Mouse (Mus musculus): ENCODE measurements around the gene Atpaf1. TPM values are rescaled to one million over a fixed set of nuclear protein-coding genes. Genes with fewer than 3 reads are reported as not detected.

Atpaf1 gene
- 15.7 TPM for polyA plus RNA-seq (2012; fragmentation: generic; extraction: Trizol)
- long read RNA-seq, experiment 1, transcript Atpaf1-203 (9 exons, 2,330 nt), result major isoform, 36 of 40 reads
- long read RNA-seq, experiment 1, partial matches to known transcripts, result 1 of 40 reads
- long read RNA-seq, experiment 1, other reads (novel, unspliced or antisense), result 3 of 40 reads
- long read RNA-seq, experiment 2, transcript Atpaf1-203 (9 exons, 2,330 nt), result major isoform, 161 of 172 reads
- long read RNA-seq, experiment 2, partial matches to known transcripts, result 1 of 172 reads
- long read RNA-seq, experiment 2, other reads (novel, unspliced or antisense), result 10 of 172 reads

- Histone ChIP-seq H3K79me2 (ENCODE audit: control insufficient read depth, insufficient read depth) (no peaks in the 10 kb centered on the region), H3K79me3 (ENCODE audit: low read depth) (no peaks in the 10 kb centered on the region)
Observed at GRCm38 (mm10) chr4:115784769-115785510, at the start of gene Atpaf1. Atpaf1 (plus strand) TSS chr4:115784812.

GRCm38 (mm10) chr4:115734867-115735266 is 49.7 kb upstream of the Atpaf1 start:
- H3K79me3 ChIP-seq (ENCODE audit: low read depth), result peaks cover 7% of the 10 kb centered on the region
- H3K27me3 ChIP-seq (ENCODE audit: control insufficient read depth, insufficient read depth, insufficient read length), result peaks cover 19% of the 10 kb centered on the region
- no peak overlapping the region for H3K4me3 ChIP-seq (ENCODE audit: insufficient read depth, poor library complexity, severe bottlenecking)
- TF ChIP-seq CEBPB (IDR thresholded peaks at IDR 0.05; ENCODE audit: low read depth), result no peak
- no peak for TF ChIP-seq CTCF (IDR thresholded peaks at IDR 0.05; ENCODE audit: control insufficient read depth, insufficient read depth, insufficient read length)
- TF ChIP-seq MYOD1 (IDR thresholded peaks at IDR 0.05; ENCODE audit: control insufficient read depth, insufficient read length, low read depth), result no peak
- TF ChIP-seq FOSL1 (IDR thresholded peaks at IDR 0.05; ENCODE audit: insufficient read depth, low read length, poor library complexity, severe bottlenecking), result no peak
- TF ChIP-seq USF1 (IDR thresholded peaks at IDR 0.05; ENCODE audit: low read depth), result no peak
- no peak for TF ChIP-seq MAX (IDR thresholded peaks at IDR 0.05)
- no peak for TF ChIP-seq MYOG (IDR thresholded peaks at IDR 0.05; ENCODE audit: control insufficient read depth, extremely low read depth, insufficient read length)
- peaks cover 21% of the 10 kb centered on the region for H3K79me2 ChIP-seq (ENCODE audit: control insufficient read depth, insufficient read depth)
- no peaks in the 10 kb centered on the region for H3K36me3 ChIP-seq (ENCODE audit: control insufficient read depth, insufficient read depth)
- H3ac ChIP-seq (ENCODE audit: control insufficient read depth, insufficient read length, low read depth), result no peak overlapping the region

More at GRCm38 (mm10) chr4:115784769-115785510, at the start of gene Atpaf1:
- no peak for TF ChIP-seq MYOG (IDR thresholded peaks at IDR 0.05; ENCODE audit: control insufficient read depth, extremely low read depth, insufficient read length)
- TF ChIP-seq MYOD1 (IDR thresholded peaks at IDR 0.05; ENCODE audit: control insufficient read depth, insufficient read length, low read depth), result no peak
- Histone ChIP-seq H3ac (ENCODE audit: control insufficient read depth, insufficient read length, low read depth) (peak within 1 kb of the TSS; percentile 75), H3K27me3 (ENCODE audit: control insufficient read depth, insufficient read depth, insufficient read length) (no peaks in the 10 kb centered on the region), H3K36me3 (ENCODE audit: control insufficient read depth, insufficient read depth) (peaks cover 12% of the 10 kb centered on the region), H3K4me3 (ENCODE audit: insufficient read depth, poor library complexity, severe bottlenecking) (peak within 1 kb of the TSS; percentile 53)

- Histone ChIP-seq H3K4me3 (ENCODE audit: insufficient read depth, poor library complexity, severe bottlenecking) (peak within 1 kb of the TSS; percentile 75), H3ac (ENCODE audit: control insufficient read depth, insufficient read length, low read depth) (peak within 1 kb of the TSS; percentile 92), H3K36me3 (ENCODE audit: control insufficient read depth, insufficient read depth) (peaks cover 19% of the 10 kb centered on the region), H3K79me2 (ENCODE audit: control insufficient read depth, insufficient read depth) (peaks cover 29% of the 10 kb centered on the region), H3K79me3 (ENCODE audit: low read depth) (peaks cover 7% of the 10 kb centered on the region), H3K27me3 (ENCODE audit: control insufficient read depth, insufficient read depth, insufficient read length) (peaks cover 17% of the 10 kb centered on the region)
- TF ChIP-seq MYOG (IDR thresholded peaks at IDR 0.05; ENCODE audit: control insufficient read depth, extremely low read depth, insufficient read length), result no peak
- peak; percentile 70 for TF ChIP-seq CTCF (IDR thresholded peaks at IDR 0.05; ENCODE audit: control insufficient read depth, insufficient read depth, insufficient read length)
- TF ChIP-seq CEBPB (IDR thresholded peaks at IDR 0.05; ENCODE audit: low read depth), result no peak
Observed at GRCm38 (mm10) chr4:115737551-115738041, 47.0 kb upstream of the Atpaf1 start, which contains the start of gene Efcab14. Efcab14 (plus strand) TSS chr4:115737744.

DNA sequence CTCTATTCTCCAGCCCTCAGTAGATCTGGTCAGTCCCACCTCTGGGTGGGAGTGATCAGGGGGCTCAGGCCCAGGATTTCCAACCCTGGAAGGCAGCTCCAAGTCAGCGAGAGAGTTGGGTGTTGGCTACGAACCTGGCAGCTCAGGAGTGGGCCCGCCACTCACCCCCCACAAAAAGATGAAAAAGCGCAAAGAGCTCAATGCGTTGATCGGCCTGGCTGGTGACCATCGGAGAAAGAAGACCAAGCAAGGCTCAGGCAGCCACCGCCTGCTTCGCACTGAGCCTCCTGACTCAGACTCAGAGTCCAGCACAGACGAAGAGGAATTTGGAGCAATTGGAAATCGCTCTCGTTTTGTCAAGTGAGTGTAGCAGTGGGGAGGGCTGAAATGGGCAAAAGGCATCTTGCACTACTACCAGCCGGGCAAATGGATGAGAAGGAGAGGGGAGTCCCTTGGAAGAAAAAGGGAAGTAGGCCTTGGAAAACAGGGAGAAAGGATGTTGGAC is 46.1 kb upstream of the Atpaf1 start:
- peaks cover 28% of the 10 kb centered on the region for H3K36me3 ChIP-seq (ENCODE audit: control insufficient read depth, insufficient read depth)
- peaks cover 29% of the 10 kb centered on the region for H3K79me2 ChIP-seq (ENCODE audit: control insufficient read depth, insufficient read depth)
- peak overlapping the region; percentile 75 for H3K4me3 ChIP-seq (ENCODE audit: insufficient read depth, poor library complexity, severe bottlenecking)
- H3K27me3 ChIP-seq (ENCODE audit: control insufficient read depth, insufficient read depth, insufficient read length), result peaks cover 11% of the 10 kb centered on the region
- H3K79me3 ChIP-seq (ENCODE audit: low read depth), result peaks cover 8% of the 10 kb centered on the region
- H3ac ChIP-seq (ENCODE audit: control insufficient read depth, insufficient read length, low read depth), result peak overlapping the region; percentile 9
- no peak for TF ChIP-seq USF1 (IDR thresholded peaks at IDR 0.05; ENCODE audit: low read depth)
- TF ChIP-seq CTCF (IDR thresholded peaks at IDR 0.05; ENCODE audit: control insufficient read depth, insufficient read depth, insufficient read length), result no peak
- no peak for TF ChIP-seq MYOD1 (IDR thresholded peaks at IDR 0.05; ENCODE audit: control insufficient read depth, insufficient read length, low read depth)
- TF ChIP-seq FOSL1 (IDR thresholded peaks at IDR 0.05; ENCODE audit: insufficient read depth, low read length, poor library complexity, severe bottlenecking), result no peak
- TF ChIP-seq MYOG (IDR thresholded peaks at IDR 0.05; ENCODE audit: control insufficient read depth, extremely low read depth, insufficient read length), result no peak
- no peak for TF ChIP-seq CEBPB (IDR thresholded peaks at IDR 0.05; ENCODE audit: low read depth)
- no peak for TF ChIP-seq MAX (IDR thresholded peaks at IDR 0.05)

DNA sequence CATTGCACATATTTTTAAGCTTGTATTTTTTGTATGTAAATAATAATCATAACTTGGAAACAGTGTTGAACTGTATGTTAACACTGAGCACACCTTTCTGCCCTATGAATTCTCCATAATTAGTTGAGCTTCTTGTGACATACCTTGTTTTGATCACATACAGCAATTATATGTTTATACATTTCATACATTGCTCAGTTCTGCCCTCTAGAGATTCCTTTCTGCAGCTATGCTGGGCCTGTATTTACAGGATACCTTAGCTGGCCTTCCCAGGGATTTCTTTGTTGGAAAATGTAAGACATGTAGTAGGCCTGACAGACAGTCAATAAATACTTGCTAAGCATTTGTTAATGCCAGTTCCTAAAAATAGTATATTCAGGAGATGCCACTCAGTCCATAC is 42.0 kb upstream of the Atpaf1 start:
- TF ChIP-seq USF1 (IDR thresholded peaks at IDR 0.05; ENCODE audit: low read depth) (no peak), FOSL1 (IDR thresholded peaks at IDR 0.05; ENCODE audit: insufficient read depth, low read length, poor library complexity, severe bottlenecking) (no peak), MAX (IDR thresholded peaks at IDR 0.05) (no peak), CEBPB (IDR thresholded peaks at IDR 0.05; ENCODE audit: low read depth) (no peak), MYOG (IDR thresholded peaks at IDR 0.05; ENCODE audit: control insufficient read depth, extremely low read depth, insufficient read length) (no peak), MYOD1 (IDR thresholded peaks at IDR 0.05; ENCODE audit: control insufficient read depth, insufficient read length, low read depth) (no peak), CTCF (IDR thresholded peaks at IDR 0.05; ENCODE audit: control insufficient read depth, insufficient read depth, insufficient read length) (no peak)

More for the DNA sequence above, 42.0 kb upstream of the Atpaf1 start:
- Histone ChIP-seq H3K4me3 (ENCODE audit: insufficient read depth, poor library complexity, severe bottlenecking) (no peak overlapping the region), H3K79me2 (ENCODE audit: control insufficient read depth, insufficient read depth) (peaks cover 29% of the 10 kb centered on the region), H3K79me3 (ENCODE audit: low read depth) (peaks cover 8% of the 10 kb centered on the region), H3K27me3 (ENCODE audit: control insufficient read depth, insufficient read depth, insufficient read length) (no peaks in the 10 kb centered on the region), H3ac (ENCODE audit: control insufficient read depth, insufficient read length, low read depth) (no peak overlapping the region), H3K36me3 (ENCODE audit: control insufficient read depth, insufficient read depth) (peaks cover 48% of the 10 kb centered on the region)
